Mouse (Mus musculus) E14TG2a.4 (cell line): Measurements from ENCODE around the gene Dgat2.

Experiments
- CTCF ChIP-seq: conservative IDR thresholded peaks from 2 replicates; pipeline ENCODE4 v1.5.1; 2014; ENCODE audit warnings: low read length
- NANOG ChIP-seq: IDR thresholded peaks from 2 replicates; pipeline ENCODE4 v1.6.1; 2014; ENCODE audit warnings: borderline replicate concordance, low read length, mixed read lengths
- POU5F1 ChIP-seq: IDR thresholded peaks from 2 replicates; pipeline ENCODE4 v1.6.1; 2014; ENCODE audit warnings: low read length, borderline replicate concordance

GRCm38 (mm10) chr7:99226662-99227061 lies 44.1 kb upstream of the Dgat2 start:
- TF ChIP-seq POU5F1: no peak
- no peak for TF ChIP-seq CTCF
- TF ChIP-seq NANOG: no peak
